Mouse (Mus musculus): ENCODE results near the gene Ate1. TPM values are rescaled to one million over a fixed set of nuclear protein-coding genes. Genes with fewer than 3 reads are reported as not detected.

Gene Ate1
- polyA plus RNA-seq (2015; fragmentation: Nextera tagmentation; extraction: Ambion mirVana), result 49.3 and 50.8 TPM in 2 replicates

GRCm38 (mm10) chr7:130520049-130520425, at the start of gene Ate1:
Ate1 (minus strand) TSS chr7:130520369.
- no peaks in the 10 kb centered on the region for H3K36me3 ChIP-seq (ENCODE audit: control insufficient read depth, insufficient read depth)
- peaks cover 14% of the 10 kb centered on the region for H3K4me1 ChIP-seq (ENCODE audit: control insufficient read depth, insufficient read depth, low read length)
- H3K27me3 ChIP-seq (ENCODE audit: control insufficient read depth, insufficient read depth, low read length), result no peaks in the 10 kb centered on the region
- H3K9ac ChIP-seq (ENCODE audit: low read length), result peak within 1 kb of the TSS; percentile 98
- peak within 1 kb of the TSS; percentile 88 for H3K4me2 ChIP-seq (ENCODE audit: low read depth, low read length)
- H3K27ac ChIP-seq (ENCODE audit: low read length), result peak within 1 kb of the TSS; percentile 99
- H3K9me3 ChIP-seq (replicated peaks; ENCODE audit: control insufficient read depth, low read length), result no peaks in the 10 kb centered on the region
- WGBS, result 18% methylated on average over 20 of the region's 20 CpGs
- ATAC-seq (replicated peaks; ENCODE audit: extremely low read depth, insufficient read depth, low FRiP score), result no peak
- H3K4me3 ChIP-seq (ENCODE audit: low read length), result peak within 1 kb of the TSS; percentile 80

GRCm38 (mm10) chr7:130568783-130569436, 48.7 kb upstream of the Ate1 start:
- no peaks in the 10 kb centered on the region for H3K9me3 ChIP-seq (replicated peaks; ENCODE audit: control insufficient read depth, low read length)
- peak overlapping the region; percentile 37 for H3K27ac ChIP-seq (ENCODE audit: low read length)
- no peaks in the 10 kb centered on the region for H3K27me3 ChIP-seq (ENCODE audit: control insufficient read depth, insufficient read depth, low read length)
- 32% methylated on average over 9 of the region's 9 CpGs for WGBS
- H3K4me1 ChIP-seq (ENCODE audit: control insufficient read depth, insufficient read depth, low read length), result peaks cover 11% of the 10 kb centered on the region
- H3K36me3 ChIP-seq (ENCODE audit: control insufficient read depth, insufficient read depth), result no peaks in the 10 kb centered on the region
- ATAC-seq (replicated peaks; ENCODE audit: extremely low read depth, insufficient read depth, low FRiP score), result 0 out of 2 replicates have a peak, but pooled peaks have one; percentile 39
- H3K4me3 ChIP-seq (ENCODE audit: low read length), result no peak overlapping the region
- H3K9ac ChIP-seq (ENCODE audit: low read length), result no peak overlapping the region
- H3K4me2 ChIP-seq (ENCODE audit: low read depth, low read length), result no peak overlapping the region

GRCm38 (mm10) chr7:130564596-130564995, 44.4 kb upstream of the Ate1 start:
- H3K4me3 ChIP-seq (ENCODE audit: low read length), result no peak overlapping the region
- no peaks in the 10 kb centered on the region for H3K27me3 ChIP-seq (ENCODE audit: control insufficient read depth, insufficient read depth, low read length)
- no peak overlapping the region for H3K4me2 ChIP-seq (ENCODE audit: low read depth, low read length)
- WGBS, result 40% methylated on average over 3 of the region's 3 CpGs
- peaks cover 11% of the 10 kb centered on the region for H3K4me1 ChIP-seq (ENCODE audit: control insufficient read depth, insufficient read depth, low read length)
- no peak overlapping the region for H3K9ac ChIP-seq (ENCODE audit: low read length)
- no peaks in the 10 kb centered on the region for H3K9me3 ChIP-seq (replicated peaks; ENCODE audit: control insufficient read depth, low read length)
- H3K27ac ChIP-seq (ENCODE audit: low read length), result no peak overlapping the region
- no peaks in the 10 kb centered on the region for H3K36me3 ChIP-seq (ENCODE audit: control insufficient read depth, insufficient read depth)
- no peak for ATAC-seq (replicated peaks; ENCODE audit: extremely low read depth, insufficient read depth, low FRiP score)

GRCm38 (mm10) chr7:130563880-130564279, 43.7 kb upstream of the Ate1 start:
- H3K9me3 ChIP-seq (replicated peaks; ENCODE audit: control insufficient read depth, low read length), result no peaks in the 10 kb centered on the region
- H3K36me3 ChIP-seq (ENCODE audit: control insufficient read depth, insufficient read depth), result no peaks in the 10 kb centered on the region
- no peaks in the 10 kb centered on the region for H3K27me3 ChIP-seq (ENCODE audit: control insufficient read depth, insufficient read depth, low read length)
- H3K4me1 ChIP-seq (ENCODE audit: control insufficient read depth, insufficient read depth, low read length), result peaks cover 5% of the 10 kb centered on the region
- H3K4me3 ChIP-seq (ENCODE audit: low read length), result no peak overlapping the region
- WGBS, result 44% methylated on average over 4 of the region's 4 CpGs
- ATAC-seq (replicated peaks; ENCODE audit: extremely low read depth, insufficient read depth, low FRiP score), result no peak
- no peak overlapping the region for H3K4me2 ChIP-seq (ENCODE audit: low read depth, low read length)
- no peak overlapping the region for H3K27ac ChIP-seq (ENCODE audit: low read length)
- no peak overlapping the region for H3K9ac ChIP-seq (ENCODE audit: low read length)

GRCm38 (mm10) chr7:130563276-130563675, 43.1 kb upstream of the Ate1 start:
- Histone ChIP-seq H3K4me1 (ENCODE audit: control insufficient read depth, insufficient read depth, low read length) (peaks cover 4% of the 10 kb centered on the region), H3K4me2 (ENCODE audit: low read depth, low read length) (no peak overlapping the region), H3K27ac (ENCODE audit: low read length) (no peak overlapping the region), H3K4me3 (ENCODE audit: low read length) (no peak overlapping the region), H3K27me3 (ENCODE audit: control insufficient read depth, insufficient read depth, low read length) (no peaks in the 10 kb centered on the region), H3K36me3 (ENCODE audit: control insufficient read depth, insufficient read depth) (no peaks in the 10 kb centered on the region), H3K9me3 (replicated peaks; ENCODE audit: control insufficient read depth, low read length) (no peaks in the 10 kb centered on the region), H3K9ac (ENCODE audit: low read length) (no peak overlapping the region)
- 92% methylated on average over 4 of the region's 4 CpGs for WGBS
- ATAC-seq (replicated peaks; ENCODE audit: extremely low read depth, insufficient read depth, low FRiP score), result no peak

- Histone ChIP-seq H3K4me3 (ENCODE audit: low read length) (no peak overlapping the region), H3K9me3 (replicated peaks; ENCODE audit: control insufficient read depth, low read length) (no peaks in the 10 kb centered on the region), H3K36me3 (ENCODE audit: control insufficient read depth, insufficient read depth) (no peaks in the 10 kb centered on the region), H3K27me3 (ENCODE audit: control insufficient read depth, insufficient read depth, low read length) (no peaks in the 10 kb centered on the region), H3K27ac (ENCODE audit: low read length) (no peak overlapping the region), H3K4me2 (ENCODE audit: low read depth, low read length) (no peak overlapping the region), H3K9ac (ENCODE audit: low read length) (no peak overlapping the region), H3K4me1 (ENCODE audit: control insufficient read depth, insufficient read depth, low read length) (peaks cover 4% of the 10 kb centered on the region)
- no CpG with 5 or more reads among the region's 1 CpGs for WGBS
- ATAC-seq (replicated peaks; ENCODE audit: extremely low read depth, insufficient read depth, low FRiP score), result no peak
These were observed 40.8 kb upstream of the Ate1 start for GRCm38 (mm10) chr7:130560933-130561332.

- Histone ChIP-seq H3K4me2 (ENCODE audit: low read depth, low read length) (no peak overlapping the region), H3K36me3 (ENCODE audit: control insufficient read depth, insufficient read depth) (no peaks in the 10 kb centered on the region), H3K27ac (ENCODE audit: low read length) (no peak overlapping the region), H3K9me3 (replicated peaks; ENCODE audit: control insufficient read depth, low read length) (no peaks in the 10 kb centered on the region), H3K4me1 (ENCODE audit: control insufficient read depth, insufficient read depth, low read length) (0 out of 2 replicates have a peak, but pooled peaks cover 2% of the 10 kb centered on the region), H3K4me3 (ENCODE audit: low read length) (no peak overlapping the region), H3K9ac (ENCODE audit: low read length) (no peak overlapping the region), H3K27me3 (ENCODE audit: control insufficient read depth, insufficient read depth, low read length) (no peaks in the 10 kb centered on the region)
- 78% methylated on average over 4 of the region's 4 CpGs for WGBS
- no peak for ATAC-seq (replicated peaks; ENCODE audit: extremely low read depth, insufficient read depth, low FRiP score)
These were observed 38.4 kb upstream of the Ate1 start for GRCm38 (mm10) chr7:130558592-130558991.

- peak; percentile 55; the same call in 1 of the 2 replicates for ATAC-seq (replicated peaks; ENCODE audit: extremely low read depth, insufficient read depth, low FRiP score)
- H3K27me3 ChIP-seq (ENCODE audit: control insufficient read depth, insufficient read depth, low read length), result no peaks in the 10 kb centered on the region
- H3K9me3 ChIP-seq (replicated peaks; ENCODE audit: control insufficient read depth, low read length), result no peaks in the 10 kb centered on the region
- no peak overlapping the region for H3K4me2 ChIP-seq (ENCODE audit: low read depth, low read length)
- no peak overlapping the region for H3K4me3 ChIP-seq (ENCODE audit: low read length)
- no peaks in the 10 kb centered on the region for H3K36me3 ChIP-seq (ENCODE audit: control insufficient read depth, insufficient read depth)
- 0 out of 2 replicates have a peak overlapping the region, but pooled peaks have one; percentile 12 for H3K27ac ChIP-seq (ENCODE audit: low read length)
- peaks cover 8% of the 10 kb centered on the region; the same call in 1 of the 2 replicates for H3K4me1 ChIP-seq (ENCODE audit: control insufficient read depth, insufficient read depth, low read length)
- 51% methylated on average over 5 of the region's 5 CpGs for WGBS
- no peak overlapping the region for H3K9ac ChIP-seq (ENCODE audit: low read length)
These were observed 35.4 kb upstream of the Ate1 start for GRCm38 (mm10) chr7:130555597-130555996.

- Histone ChIP-seq H3K4me1 (ENCODE audit: control insufficient read depth, insufficient read depth, low read length) (peaks cover 8% of the 10 kb centered on the region; the same call in 1 of the 2 replicates), H3K9me3 (replicated peaks; ENCODE audit: control insufficient read depth, low read length) (no peaks in the 10 kb centered on the region), H3K27ac (ENCODE audit: low read length) (no peak overlapping the region), H3K36me3 (ENCODE audit: control insufficient read depth, insufficient read depth) (no peaks in the 10 kb centered on the region), H3K4me2 (ENCODE audit: low read depth, low read length) (no peak overlapping the region), H3K4me3 (ENCODE audit: low read length) (no peak overlapping the region), H3K9ac (ENCODE audit: low read length) (no peak overlapping the region), H3K27me3 (ENCODE audit: control insufficient read depth, insufficient read depth, low read length) (no peaks in the 10 kb centered on the region)
- 75% methylated on average over 4 of the region's 4 CpGs for WGBS
- ATAC-seq (replicated peaks; ENCODE audit: extremely low read depth, insufficient read depth, low FRiP score), result no peak
These were observed 33.2 kb upstream of the Ate1 start for GRCm38 (mm10) chr7:130553321-130553720.

Data from heart, embryonic 16.5 days (tissue).